Mouse (Mus musculus) megakaryocyte-erythroid progenitor cell, adult 5 weeks (primary cell): Measurements from ENCODE around the gene Pou3f3. TPM values are rescaled to one million over a fixed set of nuclear protein-coding genes. Genes with fewer than 3 reads are reported as not detected.

Source experiments
- polyA plus RNA-seq: library from polyadenylated mRNA; stranded (reverse); fragments of >175 nt; gene quantifications from 2 replicates; pipeline ENCODE4 v1.2.3, GENCODE M21; 2012

Pou3f3 gene
- 0.01 TPM in 1 of 2 replicates, not detected in the other for polyA plus RNA-seq

DNA sequence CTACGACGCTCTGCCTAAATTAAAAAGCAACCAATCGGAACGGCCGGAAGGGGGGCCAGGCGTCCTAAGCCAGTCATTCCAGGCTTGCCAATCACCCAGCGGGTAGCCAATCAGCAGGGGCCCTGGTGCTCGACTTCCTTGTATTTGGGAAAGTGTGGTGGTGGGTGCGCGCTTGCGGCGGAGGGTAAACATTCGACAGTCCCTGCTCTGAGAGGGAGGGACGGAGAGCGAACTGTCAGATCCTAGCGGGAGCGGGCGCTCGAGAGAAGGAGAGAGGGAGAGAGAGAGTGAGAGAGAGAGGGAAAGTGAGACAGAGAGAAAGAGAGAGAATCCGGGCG is at the start of gene Pou3f3:
TSS of gene Pou3f3 (plus strand) at position 191 of the 338 bp plus-strand sequence.

Other genes with a start within 250 kb of the Pou3f3 start
- 39.1 and 45.8 TPM in 2 replicates for gene Mrps9, start 155.5 kb downstream of the Pou3f3 start, polyA plus RNA-seq